Mouse (Mus musculus) testis, adult 2 months (tissue): ENCODE data around the gene Sar1a. TPM values are rescaled to one million over a fixed set of nuclear protein-coding genes. Genes with fewer than 3 reads are reported as not detected.

ENCODE experiments used
- H3K27ac ChIP-seq: fragments of 200-500 bp; 2 replicates; pipeline ENCODE4 v1.5.1; 2012; ENCODE audit warnings: low read depth, low read length; ENCODE audit not compliant: control insufficient read depth, insufficient read depth
- H3K27me3 ChIP-seq: fragments of 200-500 bp; 2 replicates; pipeline ENCODE4 v1.6.1; 2012; ENCODE audit warnings: mild to moderate bottlenecking, low read length, moderate library complexity; ENCODE audit not compliant: control insufficient read depth, insufficient read depth
- H3K36me3 ChIP-seq: fragments of 200-500 bp; 2 replicates; pipeline ENCODE4 v1.6.1; 2012; ENCODE audit warnings: mild to moderate bottlenecking, low read length; ENCODE audit not compliant: control insufficient read depth, insufficient read depth
- H3K4me1 ChIP-seq: fragments of 200-500 bp; 2 replicates; pipeline ENCODE4 v1.6.1; 2012; ENCODE audit warnings: low read length; ENCODE audit not compliant: control insufficient read depth, insufficient read depth
- H3K4me3 ChIP-seq: fragments of 200-500 bp; 2 replicates; pipeline ENCODE4 v1.5.1; 2012; ENCODE audit warnings: low read depth, mild to moderate bottlenecking, low read length, moderate library complexity, mixed read lengths; ENCODE audit not compliant: control insufficient read depth
- CTCF ChIP-seq: fragments of 200-500 bp; IDR thresholded peaks from 2 replicates; pipeline ENCODE4 v1.5.1; 2012; ENCODE audit warnings: low read depth, mild to moderate bottlenecking, inconsistent platforms, low read length, moderate library complexity; ENCODE audit not compliant: control insufficient read depth, insufficient read depth, insufficient replicate concordance
- POLR2A ChIP-seq: fragments of 200-500 bp; IDR thresholded peaks from 2 replicates; pipeline ENCODE4 v1.6.1; 2012; ENCODE audit warnings: low read depth, mild to moderate bottlenecking, inconsistent platforms, low read length, moderate library complexity; ENCODE audit not compliant: control insufficient read depth
- polyA plus RNA-seq: library from polyadenylated mRNA; depleted of rRNA; stranded (reverse); fragments of >200 nt; gene quantifications from 2 replicates; pipeline ENCODE4 v1.2.3, GENCODE M21; 2012; rRNA removed

Sar1a gene
- polyA plus RNA-seq, 1 experiment: 101 TPM

DNA sequence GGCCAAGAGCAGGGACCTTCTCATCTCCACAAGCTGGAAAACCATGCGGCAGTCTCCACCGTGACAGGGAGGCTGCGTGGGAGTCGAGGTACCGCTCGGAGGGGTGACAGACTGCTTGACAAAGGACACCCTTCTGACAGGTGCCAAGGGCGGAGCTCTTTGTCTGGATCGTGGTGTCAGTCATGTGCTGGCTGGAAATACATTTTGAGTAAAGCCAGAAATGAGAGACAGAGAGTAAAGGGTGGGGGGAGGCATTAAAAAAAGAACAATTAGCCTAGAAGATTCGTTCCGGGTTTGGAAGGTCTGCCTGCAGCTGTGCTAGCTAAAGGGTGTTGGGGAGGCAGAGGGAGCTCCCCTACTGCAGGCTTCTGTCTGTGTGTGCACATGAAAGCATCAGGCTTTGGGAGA lies 56.6 kb downstream of the Sar1a start:
- TF ChIP-seq POLR2A (no peak), CTCF (no peak)
- H3K27ac ChIP-seq: no peak overlapping the region
- no peak overlapping the region for H3K4me3 ChIP-seq
- no peaks in the 10 kb centered on the region; the same call in 1 of the 2 replicates for H3K36me3 ChIP-seq
- H3K4me1 ChIP-seq: peaks cover 6% of the 10 kb centered on the region
- no peaks in the 10 kb centered on the region for H3K27me3 ChIP-seq

DNA sequence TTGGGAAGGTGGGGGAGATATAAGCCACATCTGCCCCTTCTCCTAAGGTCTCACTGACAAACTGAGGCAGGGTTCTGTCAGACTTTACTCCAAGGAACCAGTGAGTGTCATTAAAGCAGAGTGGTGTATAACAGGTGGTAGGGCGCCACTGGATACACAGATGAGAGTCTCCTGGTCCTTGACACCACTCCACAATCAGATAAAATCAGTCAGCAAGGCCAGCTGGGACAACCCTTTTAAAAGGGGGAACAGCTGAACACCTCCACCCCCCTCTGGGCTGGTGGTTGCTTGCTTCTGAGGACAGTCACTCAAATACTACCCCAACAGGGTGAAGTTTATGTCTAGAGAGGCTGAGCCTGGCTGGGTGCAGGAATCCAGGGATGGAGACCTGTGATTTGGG lies 57.4 kb downstream of the Sar1a start:
- H3K36me3 ChIP-seq: no peaks in the 10 kb centered on the region; the same call in 1 of the 2 replicates
- H3K4me3 ChIP-seq: no peak overlapping the region
- no peak overlapping the region for H3K27ac ChIP-seq
- H3K27me3 ChIP-seq: no peaks in the 10 kb centered on the region
- peaks cover 4% of the 10 kb centered on the region for H3K4me1 ChIP-seq
- TF ChIP-seq POLR2A (no peak), CTCF (no peak)

DNA sequence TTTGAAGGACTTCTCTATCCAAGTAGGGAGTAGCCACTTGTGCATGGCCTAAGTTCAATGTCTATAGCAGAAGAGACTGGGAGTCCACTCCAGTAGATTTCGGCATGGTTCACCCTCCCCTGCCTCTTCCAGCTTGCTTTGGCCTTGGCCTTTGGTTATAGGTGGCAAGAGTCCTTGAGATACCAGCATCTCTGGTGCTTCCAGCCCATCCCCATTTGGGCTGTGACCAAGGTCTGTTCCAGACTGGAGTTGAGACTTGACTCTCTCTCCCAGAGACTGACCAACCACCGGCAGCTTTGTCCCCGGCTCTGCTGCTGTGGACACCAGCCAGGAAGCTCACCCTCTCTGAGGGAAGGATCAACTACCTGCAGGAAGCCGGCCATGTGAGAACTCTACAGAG lies 58.0 kb downstream of the Sar1a start:
- TF ChIP-seq CTCF (no peak), POLR2A (no peak)
- no peak overlapping the region for H3K27ac ChIP-seq
- H3K27me3 ChIP-seq: no peaks in the 10 kb centered on the region
- no peaks in the 10 kb centered on the region; the same call in 1 of the 2 replicates for H3K4me1 ChIP-seq
- no peak overlapping the region for H3K4me3 ChIP-seq
- H3K36me3 ChIP-seq: no peaks in the 10 kb centered on the region; the same call in 1 of the 2 replicates

DNA sequence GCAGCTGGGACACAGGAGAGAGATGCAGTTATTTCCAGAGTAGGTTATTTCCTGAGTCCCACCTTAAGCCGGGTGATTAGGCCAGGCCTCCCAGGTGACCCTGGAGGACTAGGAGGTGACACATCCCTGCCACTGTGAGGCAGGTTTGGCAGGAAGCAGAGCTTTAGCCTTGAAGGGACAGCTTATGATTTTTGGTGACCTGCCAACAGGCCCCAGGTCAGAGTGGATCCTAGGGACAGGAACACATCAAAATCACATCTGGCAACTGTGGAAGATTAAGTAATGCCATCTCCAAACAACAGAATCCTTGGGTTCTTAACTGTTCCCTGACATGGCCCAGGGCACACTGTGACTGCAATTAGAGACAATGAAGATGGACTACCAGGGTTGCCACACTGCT lies 61.2 kb downstream of the Sar1a start:
- H3K4me1 ChIP-seq: no peaks in the 10 kb centered on the region
- TF ChIP-seq POLR2A: no peak
- no peak for TF ChIP-seq CTCF
- H3K36me3 ChIP-seq: no peaks in the 10 kb centered on the region; the same call in 1 of the 2 replicates
- H3K27me3 ChIP-seq: no peaks in the 10 kb centered on the region
- H3K27ac ChIP-seq: no peak overlapping the region
- no peak overlapping the region for H3K4me3 ChIP-seq

DNA sequence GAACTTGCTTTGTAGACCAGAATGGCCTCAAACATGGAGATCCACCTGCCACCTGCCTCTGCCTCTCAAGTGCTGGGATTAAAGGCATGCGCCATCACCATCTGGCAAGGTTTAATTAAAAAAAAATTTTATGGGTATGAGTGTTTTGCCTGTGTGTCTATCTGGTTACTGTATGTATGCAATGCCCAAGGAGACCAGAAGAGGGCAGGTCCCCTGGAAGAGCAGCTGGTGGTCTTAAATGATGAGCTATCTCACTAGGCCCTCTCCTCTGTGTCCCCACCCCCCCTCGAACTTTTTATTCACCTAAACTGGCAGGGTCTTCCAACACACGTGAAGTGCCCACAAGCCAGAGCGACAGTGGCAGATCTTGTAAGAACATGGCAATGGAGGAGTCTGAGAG lies 61.8 kb downstream of the Sar1a start:
- no peaks in the 10 kb centered on the region for H3K4me1 ChIP-seq
- no peak overlapping the region for H3K27ac ChIP-seq
- H3K27me3 ChIP-seq: no peaks in the 10 kb centered on the region
- H3K4me3 ChIP-seq: no peak overlapping the region
- TF ChIP-seq CTCF: no peak
- H3K36me3 ChIP-seq: no peaks in the 10 kb centered on the region; the same call in 1 of the 2 replicates

DNA sequence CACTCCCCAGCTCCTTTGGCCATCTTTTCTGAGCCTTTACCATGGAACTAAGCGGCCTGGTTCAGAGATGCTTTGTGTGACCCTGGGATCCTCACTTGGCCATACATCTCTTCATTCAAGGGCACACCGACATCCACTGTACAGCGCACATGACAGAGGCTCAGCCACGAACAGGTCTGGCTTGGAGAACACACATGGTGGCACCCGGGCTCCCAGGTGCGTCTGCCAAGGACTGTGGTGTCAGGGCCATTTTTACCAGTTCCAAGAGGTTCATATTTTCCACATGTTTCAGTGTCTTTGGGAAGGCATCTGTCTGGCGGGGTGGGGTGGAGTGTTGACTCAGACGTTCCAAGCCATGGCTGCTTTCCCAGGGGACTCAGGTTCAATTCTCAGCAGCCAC lies 62.2 kb downstream of the Sar1a start:
- H3K36me3 ChIP-seq: no peaks in the 10 kb centered on the region
- TF ChIP-seq CTCF: no peak
- no peak for TF ChIP-seq POLR2A
- H3K4me3 ChIP-seq: no peak overlapping the region
- no peaks in the 10 kb centered on the region for H3K4me1 ChIP-seq
- no peak overlapping the region for H3K27ac ChIP-seq
- no peaks in the 10 kb centered on the region for H3K27me3 ChIP-seq

Other genes with a start within 250 kb of the Sar1a start
- 31.4 and 33.7 TPM in 2 replicates for gene Eif4ebp2, start 227.6 kb upstream of the Sar1a start, polyA plus RNA-seq
- 3.3 and 3.6 TPM in 2 replicates for gene Lrrc20, start 204.5 kb upstream of the Sar1a start, polyA plus RNA-seq
- 0.62 and 0.71 TPM in 2 replicates for gene Npffr1, start 84.8 kb upstream of the Sar1a start, polyA plus RNA-seq
- 11.3 and 11.5 TPM in 2 replicates for gene Ppa1, start 31.7 kb upstream of the Sar1a start, polyA plus RNA-seq
- gene Tysnd1, start 15.2 kb downstream of the Sar1a start, polyA plus RNA-seq: 16.3 and 21.3 TPM in 2 replicates
- 23.0 and 28.8 TPM in 2 replicates for gene Aifm2, start 35.0 kb downstream of the Sar1a start, polyA plus RNA-seq
- gene H2afy2, start 103.8 kb downstream of the Sar1a start, polyA plus RNA-seq: 2.8 and 3.8 TPM in 2 replicates